Comparison of ENCODE assay signal across 19 mouse cellular contexts in the genomic region with DNA sequence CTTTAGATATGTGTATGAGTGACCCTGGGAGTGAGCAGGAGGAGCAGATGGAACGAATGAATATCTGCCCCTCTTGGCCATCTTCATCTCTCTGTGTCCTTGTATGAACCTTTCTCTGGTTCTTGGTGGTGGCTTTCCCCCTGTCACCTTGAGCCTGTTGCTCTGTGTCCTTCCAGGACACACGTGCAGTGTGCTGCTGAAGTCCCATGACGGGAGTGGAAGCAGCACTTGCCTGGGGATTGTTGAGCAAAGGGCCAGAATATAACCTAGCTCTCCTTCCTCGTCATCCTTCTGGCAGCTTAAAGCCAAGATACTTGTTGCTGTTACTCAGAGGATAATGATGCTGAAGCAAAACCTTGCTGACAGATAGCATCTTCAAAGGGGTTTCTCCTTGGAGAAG. TPM values are rescaled to one million over a fixed set of nuclear protein-coding genes. Genes with fewer than 3 reads are reported as not detected.
DNase-seq lines count a peak whose midpoint lies in the region; ATAC-seq and TF ChIP-seq lines count a peak whose summit lies in the region.
"Had no signal": no experiment of that assay in that cellular context is flagged by ENCODE, and none has a peak within 500 bp of the region (broad histone marks: within the 10 kb centered on the region; RNA-seq: fewer than 3 reads in every experiment).

No protein-coding gene starts in this region.

- no peak overlapping the region for H3K4me2 ChIP-seq in intestine, embryonic 15.5 days (replicated peaks)
- H3K4me2 ChIP-seq in intestine, postnatal 0 days (replicated peaks; ENCODE audit: low read depth): no peak overlapping the region
- H3K4me2 ChIP-seq in intestine, embryonic 16.5 days (ENCODE audit: low read depth, low read length): no peak overlapping the region
- no peak overlapping the region for H3K4me2 ChIP-seq in stomach, postnatal 0 days (replicated peaks; ENCODE audit: low read depth)
- H3K4me2 ChIP-seq: embryonic facial prominence, embryonic 12.5 days; forebrain, embryonic 15.5 days had no signal

- H3K4me3 ChIP-seq in intestine, embryonic 15.5 days (replicated peaks): no peak overlapping the region
- no peak overlapping the region for H3K4me3 ChIP-seq in intestine, postnatal 0 days (ENCODE audit: low read depth, low read length)
- H3K4me3 ChIP-seq in intestine, embryonic 16.5 days (ENCODE audit: low read length): no peak overlapping the region
- no peak overlapping the region for H3K4me3 ChIP-seq in stomach, postnatal 0 days (ENCODE audit: low read depth, low read length)
- H3K4me3 ChIP-seq: embryonic facial prominence, embryonic 12.5 days; forebrain, embryonic 15.5 days; heart, embryonic 10.5 days; hindbrain, embryonic 10.5 days had no signal

- peak; percentile 27 for DNase-seq in kidney, adult 9 months
- DNase-seq in kidney, adult 18-20 months: no peak
- DNase-seq in stomach, postnatal 0 days (ENCODE audit: low spot score): no peak
- DNase-seq: adrenal gland, adult 8-10 months; adrenal gland, postnatal 36 days; cerebellum, adult 8-10 months; cerebellum, postnatal 14 days; gastrocnemius, postnatal 10 days; heart, adult 18-20 months; heart, postnatal 14 days had no signal

- TF ChIP-seq EP300 in stomach, postnatal 0 days (optimal IDR thresholded peaks at IDR 0.05): no peak

- TF ChIP-seq CTCF in intestine, postnatal 0 days (IDR thresholded peaks at IDR 0.05; ENCODE audit: low read depth): no peak
- TF ChIP-seq CTCF in stomach, postnatal 0 days (IDR thresholded peaks at IDR 0.05; ENCODE audit: low read depth): no peak

- ATAC-seq in intestine, embryonic 15.5 days: 0 out of 2 replicates have a peak, but pooled peaks have one; percentile 53
- no peak for ATAC-seq in intestine, postnatal 0 days
- peak; percentile 63 for ATAC-seq in intestine, embryonic 16.5 days
- ATAC-seq in stomach, postnatal 0 days (ENCODE audit: low FRiP score, low TSS enrichment): no peak
- ATAC-seq in CD4-positive, CD25-positive, alpha-beta regulatory T cell, adult 4 months: no peak
- ATAC-seq: hindbrain, embryonic 16.5 days had no signal

- H3K9ac ChIP-seq in intestine, embryonic 15.5 days: no peak overlapping the region
- no peak overlapping the region for H3K9ac ChIP-seq in intestine, postnatal 0 days (ENCODE audit: low read depth, low read length)
- H3K9ac ChIP-seq in intestine, embryonic 16.5 days (ENCODE audit: low read depth, low read length): no peak overlapping the region
- no peak overlapping the region for H3K9ac ChIP-seq in stomach, postnatal 0 days (ENCODE audit: low read length)
- H3K9ac ChIP-seq: embryonic facial prominence, embryonic 12.5 days; forebrain, embryonic 15.5 days had no signal

- H3K9me3 ChIP-seq in intestine, embryonic 15.5 days: no peaks in the 10 kb centered on the region
- H3K9me3 ChIP-seq in intestine, postnatal 0 days (ENCODE audit: control insufficient read depth): no peaks in the 10 kb centered on the region
- H3K9me3 ChIP-seq in intestine, embryonic 16.5 days (ENCODE audit: control insufficient read depth, low read length): no peaks in the 10 kb centered on the region
- no peaks in the 10 kb centered on the region for H3K9me3 ChIP-seq in stomach, postnatal 0 days (ENCODE audit: control insufficient read depth, low read length)
- H3K9me3 ChIP-seq: embryonic facial prominence, embryonic 12.5 days; forebrain, embryonic 15.5 days; heart, embryonic 10.5 days; hindbrain, embryonic 10.5 days had no signal

- no peaks in the 10 kb centered on the region for H3K4me1 ChIP-seq in intestine, embryonic 15.5 days (replicated peaks)
- H3K4me1 ChIP-seq in intestine, postnatal 0 days (replicated peaks; ENCODE audit: control insufficient read depth, insufficient read depth, low read length): no peaks in the 10 kb centered on the region
- peaks cover 5% of the 10 kb centered on the region; the same call in 1 of the 2 replicates for H3K4me1 ChIP-seq in intestine, embryonic 16.5 days (ENCODE audit: control insufficient read depth, insufficient read depth, low read length)
- H3K4me1 ChIP-seq in stomach, postnatal 0 days (replicated peaks; ENCODE audit: control insufficient read depth, insufficient read depth): no peaks in the 10 kb centered on the region
- H3K4me1 ChIP-seq: embryonic facial prominence, embryonic 12.5 days; hindbrain, embryonic 10.5 days had no signal

- no peaks in the 10 kb centered on the region for H3K36me3 ChIP-seq in intestine, embryonic 15.5 days
- no peaks in the 10 kb centered on the region for H3K36me3 ChIP-seq in intestine, postnatal 0 days (ENCODE audit: control insufficient read depth, insufficient read depth)
- H3K36me3 ChIP-seq in intestine, embryonic 16.5 days (ENCODE audit: control insufficient read depth, insufficient read depth, low read length): no peaks in the 10 kb centered on the region
- no peaks in the 10 kb centered on the region for H3K36me3 ChIP-seq in stomach, postnatal 0 days (ENCODE audit: control insufficient read depth, insufficient read depth, low read length)
- H3K36me3 ChIP-seq: embryonic facial prominence, embryonic 12.5 days; forebrain, embryonic 15.5 days had no signal

- no peaks in the 10 kb centered on the region for H3K27me3 ChIP-seq in intestine, embryonic 15.5 days (replicated peaks)
- H3K27me3 ChIP-seq in intestine, postnatal 0 days (replicated peaks; ENCODE audit: control insufficient read depth, insufficient read depth, low read length): no peaks in the 10 kb centered on the region
- no peaks in the 10 kb centered on the region for H3K27me3 ChIP-seq in intestine, embryonic 16.5 days (replicated peaks; ENCODE audit: control insufficient read depth, insufficient read depth, low read length)
- no peaks in the 10 kb centered on the region for H3K27me3 ChIP-seq in stomach, postnatal 0 days (ENCODE audit: control insufficient read depth, insufficient read depth, low read length)
- H3K27me3 ChIP-seq: embryonic facial prominence, embryonic 12.5 days; forebrain, embryonic 15.5 days had no signal

- WGBS in intestine, embryonic 15.5 days: 72% methylated on average over 4 of the region's 4 CpGs
- 65% methylated on average over 4 of the region's 4 CpGs for WGBS in intestine, postnatal 0 days
- WGBS in intestine, embryonic 16.5 days: 76% methylated on average over 4 of the region's 4 CpGs
- 54% methylated on average over 4 of the region's 4 CpGs for WGBS in stomach, postnatal 0 days

- H3K27ac ChIP-seq in intestine, embryonic 15.5 days: no peak overlapping the region
- no peak overlapping the region for H3K27ac ChIP-seq in intestine, postnatal 0 days (ENCODE audit: low read depth, low read length)
- no peak overlapping the region for H3K27ac ChIP-seq in intestine, embryonic 16.5 days (ENCODE audit: low read length)
- H3K27ac ChIP-seq in stomach, postnatal 0 days (replicated peaks): 0 out of 2 replicates have a peak overlapping the region, but pooled peaks have one; percentile 18
- H3K27ac ChIP-seq: embryonic facial prominence, embryonic 12.5 days; forebrain, embryonic 15.5 days; heart, embryonic 10.5 days; hindbrain, embryonic 10.5 days had no signal

RNA-seq across cellular contexts. Expression of gene Ptpn13, which starts 39.3 kb away (rescaled TPM):
- 5.5 TPM in 2 replicates for polyA plus RNA-seq in intestine, embryonic 15.5 days (2015; fragmentation: Nextera tagmentation; extraction: Ambion mirVana)
- polyA plus RNA-seq in intestine, postnatal 0 days (2015; fragmentation: Nextera tagmentation; extraction: Ambion mirVana): 0.90 and 1.3 TPM in 2 replicates
- 3.1 and 3.2 TPM in 2 replicates for polyA plus RNA-seq in intestine, embryonic 16.5 days (2015; fragmentation: Nextera tagmentation; extraction: Ambion mirVana)
- 7.6 and 7.8 TPM in 2 replicates for polyA plus RNA-seq in stomach, postnatal 0 days (2015; fragmentation: Nextera tagmentation; extraction: Ambion mirVana)
- polyA plus RNA-seq in CD4-positive, CD25-positive, alpha-beta regulatory T cell, adult 4 months (2017; shearing (Covaris generic)): 10 to 100 TPM; 22.5 to 26.9 TPM

Comparison
In these comparisons a context has a peak if more than half of its experiments do, and no peak if none do; other contexts are left out.
1. ATAC-seq: peak in intestine, embryonic 15.5 days (single experiment) and intestine, embryonic 16.5 days (single experiment); none in intestine, postnatal 0 days (single experiment), stomach, postnatal 0 days (single experiment) and CD4-positive, CD25-positive, alpha-beta regulatory T cell, adult 4 months (single experiment).